Mouse (Mus musculus): ENCODE measurements around the gene Odf2l. TPM values are rescaled to one million over a fixed set of nuclear protein-coding genes. Genes with fewer than 3 reads are reported as not detected.
A peak's percentile ranks its signal among the peaks of the same experiment; 100 is the strongest.

Odf2l gene
- polyA plus RNA-seq (2015; fragmentation: Nextera tagmentation; extraction: Ambion mirVana): 13.1 and 13.7 TPM in 2 replicates

- peak within 1 kb of the TSS; percentile 99 for H3K27ac ChIP-seq
These were observed at the start of gene Odf2l for GRCm38 (mm10) chr3:145118254-145119001. Gene Odf2l (plus strand): TSS chr3:145118588.

GRCm38 (mm10) chr3:145068964-145069363, 49.4 kb upstream of the Odf2l start:
- H3K27ac ChIP-seq: no peak overlapping the region
- H3K4me3 ChIP-seq: no peak overlapping the region
- H3K9ac ChIP-seq: no peak overlapping the region
- 87% methylated on average over 4 of the region's 4 CpGs for WGBS
- no peaks in the 10 kb centered on the region for H3K27me3 ChIP-seq (replicated peaks)
- no peaks in the 10 kb centered on the region for H3K9me3 ChIP-seq
- ATAC-seq (replicated peaks): no peak
- no peaks in the 10 kb centered on the region for H3K4me1 ChIP-seq
- no peak overlapping the region for H3K4me2 ChIP-seq
- H3K36me3 ChIP-seq (replicated peaks): no peaks in the 10 kb centered on the region

More at GRCm38 (mm10) chr3:145118254-145119001, at the start of gene Odf2l:
- ATAC-seq (replicated peaks): peak; percentile 99
- Histone ChIP-seq H3K4me1 (peaks cover 15% of the 10 kb centered on the region), H3K4me2 (peak within 1 kb of the TSS; percentile 67), H3K27me3 (replicated peaks) (no peaks in the 10 kb centered on the region), H3K36me3 (replicated peaks) (no peaks in the 10 kb centered on the region), H3K9ac (peak within 1 kb of the TSS; percentile 89), H3K4me3 (peak within 1 kb of the TSS; percentile 77), H3K9me3 (no peaks in the 10 kb centered on the region)
- under 1% methylated on average over 57 of the region's 57 CpGs for WGBS

- no peaks in the 10 kb centered on the region for H3K36me3 ChIP-seq (replicated peaks)
- H3K4me2 ChIP-seq: no peak overlapping the region
- no peak overlapping the region for H3K4me3 ChIP-seq
- H3K27ac ChIP-seq: no peak overlapping the region
- no peak for ATAC-seq (replicated peaks)
- H3K9me3 ChIP-seq: no peaks in the 10 kb centered on the region
- WGBS: 91% methylated on average over 3 of the region's 3 CpGs
- no peak overlapping the region for H3K9ac ChIP-seq
- H3K27me3 ChIP-seq (replicated peaks): no peaks in the 10 kb centered on the region
- H3K4me1 ChIP-seq: no peaks in the 10 kb centered on the region
These were observed 46.0 kb upstream of the Odf2l start for GRCm38 (mm10) chr3:145072339-145072738.

GRCm38 (mm10) chr3:145078405-145078804, 40.0 kb upstream of the Odf2l start:
- H3K4me1 ChIP-seq: no peaks in the 10 kb centered on the region
- no peaks in the 10 kb centered on the region for H3K27me3 ChIP-seq (replicated peaks)
- no peaks in the 10 kb centered on the region for H3K36me3 ChIP-seq (replicated peaks)
- H3K4me3 ChIP-seq: no peak overlapping the region
- no peak overlapping the region for H3K27ac ChIP-seq
- no peak overlapping the region for H3K9ac ChIP-seq
- 86% methylated on average over 6 of the region's 6 CpGs for WGBS
- ATAC-seq (replicated peaks): no peak
- no peaks in the 10 kb centered on the region for H3K9me3 ChIP-seq
- no peak overlapping the region for H3K4me2 ChIP-seq

- Histone ChIP-seq H3K4me3 (no peak overlapping the region), H3K9ac (no peak overlapping the region), H3K4me1 (no peaks in the 10 kb centered on the region), H3K36me3 (replicated peaks) (no peaks in the 10 kb centered on the region), H3K9me3 (no peaks in the 10 kb centered on the region), H3K27me3 (replicated peaks) (no peaks in the 10 kb centered on the region), H3K4me2 (no peak overlapping the region), H3K27ac (no peak overlapping the region)
- no peak for ATAC-seq (replicated peaks)
- WGBS: 82% methylated on average over 8 of the region's 8 CpGs
These were observed 37.5 kb upstream of the Odf2l start for GRCm38 (mm10) chr3:145080904-145081303.

- no peaks in the 10 kb centered on the region for H3K27me3 ChIP-seq (replicated peaks)
- no peak overlapping the region for H3K4me3 ChIP-seq
- H3K9ac ChIP-seq: no peak overlapping the region
- H3K27ac ChIP-seq: no peak overlapping the region
- 93% methylated on average over 1 of the region's 1 CpGs for WGBS
- no peaks in the 10 kb centered on the region for H3K4me1 ChIP-seq
- H3K9me3 ChIP-seq: no peaks in the 10 kb centered on the region
- ATAC-seq (replicated peaks): no peak
- H3K36me3 ChIP-seq (replicated peaks): no peaks in the 10 kb centered on the region
- no peak overlapping the region for H3K4me2 ChIP-seq
These were observed 35.3 kb upstream of the Odf2l start for GRCm38 (mm10) chr3:145083081-145083480.

GRCm38 (mm10) chr3:145086180-145086579, 32.2 kb upstream of the Odf2l start:
- ATAC-seq (replicated peaks): no peak
- H3K4me3 ChIP-seq: no peak overlapping the region

GRCm38 (mm10) chr3:145087857-145088598, 30.4 kb upstream of the Odf2l start:
- Histone ChIP-seq H3K36me3 (replicated peaks) (no peaks in the 10 kb centered on the region), H3K9me3 (no peaks in the 10 kb centered on the region), H3K27ac (no peak overlapping the region), H3K9ac (no peak overlapping the region), H3K4me1 (no peaks in the 10 kb centered on the region), H3K27me3 (replicated peaks) (no peaks in the 10 kb centered on the region), H3K4me3 (no peak overlapping the region), H3K4me2 (no peak overlapping the region)
- ATAC-seq (replicated peaks): no peak
- 83% methylated on average over 8 of the region's 8 CpGs for WGBS

More at GRCm38 (mm10) chr3:145086180-145086579, 32.2 kb upstream of the Odf2l start:
- H3K27me3 ChIP-seq (replicated peaks): no peaks in the 10 kb centered on the region
- no peak overlapping the region for H3K4me2 ChIP-seq
- H3K4me1 ChIP-seq: no peaks in the 10 kb centered on the region
- no peak overlapping the region for H3K27ac ChIP-seq
- H3K9me3 ChIP-seq: no peaks in the 10 kb centered on the region
- H3K36me3 ChIP-seq (replicated peaks): no peaks in the 10 kb centered on the region
- no peak overlapping the region for H3K9ac ChIP-seq
- 95% methylated on average over 14 of the region's 14 CpGs for WGBS

- 81% methylated on average over 6 of the region's 6 CpGs for WGBS
- Histone ChIP-seq H3K9ac (no peak within 1 kb of the TSS), H3K27ac (no peak within 1 kb of the TSS), H3K4me2 (no peak within 1 kb of the TSS), H3K27me3 (replicated peaks) (no peaks in the 10 kb centered on the region), H3K4me1 (no peaks in the 10 kb centered on the region), H3K4me3 (no peak within 1 kb of the TSS), H3K36me3 (replicated peaks) (no peaks in the 10 kb centered on the region), H3K9me3 (no peaks in the 10 kb centered on the region)
- no peak for ATAC-seq (replicated peaks)
These were observed 19.1 kb upstream of the Odf2l start, which contains the start of gene Clca2 for GRCm38 (mm10) chr3:145099291-145099690. Gene Clca2 (minus strand): TSS chr3:145099443.

GRCm38 (mm10) chr3:145101891-145102555, 16.4 kb upstream of the Odf2l start:
- ATAC-seq (replicated peaks): no peak
- Histone ChIP-seq H3K4me2 (no peak overlapping the region), H3K27me3 (replicated peaks) (no peaks in the 10 kb centered on the region), H3K9ac (no peak overlapping the region), H3K4me3 (no peak overlapping the region), H3K36me3 (replicated peaks) (no peaks in the 10 kb centered on the region), H3K9me3 (no peaks in the 10 kb centered on the region), H3K27ac (no peak overlapping the region), H3K4me1 (no peaks in the 10 kb centered on the region)
- 86% methylated on average over 9 of the region's 9 CpGs for WGBS

- H3K27ac ChIP-seq: no peak overlapping the region
- ATAC-seq (replicated peaks): no peak
- WGBS: 85% methylated on average over 2 of the region's 2 CpGs
- H3K36me3 ChIP-seq (replicated peaks): no peaks in the 10 kb centered on the region
- no peaks in the 10 kb centered on the region for H3K27me3 ChIP-seq (replicated peaks)
- no peaks in the 10 kb centered on the region for H3K4me1 ChIP-seq
- H3K9me3 ChIP-seq: no peaks in the 10 kb centered on the region
- no peak overlapping the region for H3K4me2 ChIP-seq
- no peak overlapping the region for H3K9ac ChIP-seq
- H3K4me3 ChIP-seq: no peak overlapping the region
These were observed 15.1 kb upstream of the Odf2l start for GRCm38 (mm10) chr3:145103321-145103720.

GRCm38 (mm10) chr3:145103770-145104169, 14.6 kb upstream of the Odf2l start:
- ATAC-seq (replicated peaks): no peak
- Histone ChIP-seq H3K27ac (no peak overlapping the region), H3K27me3 (replicated peaks) (no peaks in the 10 kb centered on the region), H3K9ac (no peak overlapping the region), H3K9me3 (no peaks in the 10 kb centered on the region), H3K36me3 (replicated peaks) (no peaks in the 10 kb centered on the region), H3K4me3 (no peak overlapping the region), H3K4me2 (no peak overlapping the region), H3K4me1 (no peaks in the 10 kb centered on the region)
- 78% methylated on average over 5 of the region's 5 CpGs for WGBS

Measured in midbrain, embryonic 15.5 days (tissue).